Mouse (Mus musculus): ENCODE measurements around the gene Fnbp4. TPM values are rescaled to one million over a fixed set of nuclear protein-coding genes. Genes with fewer than 3 reads are reported as not detected.

The Fnbp4 gene
- total and polyA plus RNA-seq, 3 experiments, result 33.6 to 74.0 (median 48.8) TPM

DNA sequence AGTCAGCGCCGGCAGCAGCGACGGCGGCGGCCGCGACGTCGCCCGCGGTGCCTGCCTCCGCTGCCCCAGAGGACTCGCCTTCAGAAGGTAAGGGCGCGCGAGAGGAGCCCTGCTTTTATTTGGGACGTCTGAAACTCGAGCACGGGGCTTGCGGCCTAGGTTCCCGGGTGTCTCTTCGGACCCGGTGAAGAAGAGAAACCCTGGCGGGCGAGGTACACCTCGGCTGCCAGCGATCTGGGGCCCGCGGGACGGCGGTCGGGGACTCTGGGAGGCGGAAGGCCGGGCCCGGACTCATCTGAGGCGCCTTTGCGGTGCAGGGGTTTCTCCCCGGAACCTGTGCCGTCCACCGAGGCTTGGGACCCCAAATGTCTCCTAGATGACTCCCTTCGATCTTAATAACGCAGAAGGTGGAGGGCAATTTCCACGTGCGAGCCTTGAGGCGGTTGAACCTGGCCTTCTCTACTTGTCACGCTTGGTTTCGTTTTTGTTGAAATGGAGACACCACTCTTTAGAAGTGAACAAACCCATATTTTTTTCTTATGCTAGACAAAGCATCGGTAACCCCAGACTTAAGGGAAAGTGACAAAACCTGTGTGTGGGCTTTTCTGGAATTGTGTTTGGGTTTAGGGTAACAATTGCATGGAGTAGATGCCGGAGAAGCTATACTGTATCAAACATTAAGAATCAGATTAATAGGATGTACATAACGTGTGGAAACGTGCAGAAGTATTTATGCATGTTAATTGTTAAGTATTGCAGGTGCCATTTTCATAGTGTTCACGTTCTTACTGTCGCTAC is 769 bp downstream of the Fnbp4 start:
- Histone ChIP-seq H3K9ac (ENCODE audit: insufficient read depth, low read depth) (peak overlapping the region; percentile 74), H3K79me2 (replicated peaks; ENCODE audit: control insufficient read depth, extremely low read depth, insufficient read depth, poor library complexity, severe bottlenecking) (peaks cover 54% of the 10 kb centered on the region), H3K27me3 (replicated peaks) (no peaks in the 10 kb centered on the region), H3K4me2 (ENCODE audit: insufficient read depth, low read depth, poor library complexity, severe bottlenecking) (peak overlapping the region; percentile 84; the same call in 1 of the 2 replicates), H3K27ac (ENCODE audit: insufficient read depth, low read depth) (peak overlapping the region; percentile 61), H3K36me3 (replicated peaks in 1 of 2; ENCODE audit: control insufficient read depth in 1 of 2, insufficient read depth in 1 of 2, low read length in 1 of 2) (peaks cover 16 to 30% of the 10 kb centered on the region in 2 experiments), H3K4me3 (replicated peaks in 1 of 3; ENCODE audit: low read depth in 2 of 3, low read length in 2 of 3, poor library complexity in 1 of 3) (peak overlapping the region; percentile 69 to 92 (median 74)), H3K9me3 (replicated peaks; ENCODE audit: low read length) (no peaks in the 10 kb centered on the region), H3K4me1 (ENCODE audit: control insufficient read depth in 1 of 2, insufficient read depth in 2 of 2) (peaks cover 10 to 30% of the 10 kb centered on the region in 2 experiments)
- in situ Hi-C loops (cut with MboI; ENCODE audit: low pct_ligation_motif_present, low pct_unique_long_range_greater_than_20kb, low sequenced_read_pairs), result no loop called here
- peak; percentile 47 for DNase-seq (ENCODE audit: extremely low read depth)
- dilution Hi-C loops (cut with MboI; ENCODE audit: extremely low pct_ligation_motif_present, extremely low pct_unique_long_range_greater_than_20kb, low sequenced_read_pairs), result no loop called here
- peak; percentile 91 for TF ChIP-seq CHD1 (IDR thresholded peaks at IDR 0.05; ENCODE audit: low read depth, low read length)
- TF ChIP-seq MYC (IDR thresholded peaks at IDR 0.05; ENCODE audit: low read depth, low read length), result peak; percentile 80
- TF ChIP-seq MXI1 (IDR thresholded peaks at IDR 0.05; ENCODE audit: low read depth, low read length), result peak; percentile 91
- TF ChIP-seq UBTF (IDR thresholded peaks at IDR 0.05; ENCODE audit: low read depth, low read length), result peak; percentile 98
- TF ChIP-seq JUND (conservative IDR thresholded peaks at IDR 0.05; ENCODE audit: low read depth, low read length), result no peak
- peak; percentile 53 for TF ChIP-seq BHLHE40 (IDR thresholded peaks at IDR 0.05; ENCODE audit: low read depth, low read length)
- peak; percentile 69; the same call in 1 of the 2 replicates for TF ChIP-seq MAX (IDR thresholded peaks at IDR 0.05; ENCODE audit: low read length)
- TF ChIP-seq RCOR1 (conservative IDR thresholded peaks at IDR 0.05; ENCODE audit: low read depth, low read length), result no peak
- TF ChIP-seq MEF2A (IDR thresholded peaks at IDR 0.05; ENCODE audit: borderline replicate concordance, low read depth, low read length), result 0 out of 2 replicates have a peak, but pooled peaks have one; percentile 17

DNA sequence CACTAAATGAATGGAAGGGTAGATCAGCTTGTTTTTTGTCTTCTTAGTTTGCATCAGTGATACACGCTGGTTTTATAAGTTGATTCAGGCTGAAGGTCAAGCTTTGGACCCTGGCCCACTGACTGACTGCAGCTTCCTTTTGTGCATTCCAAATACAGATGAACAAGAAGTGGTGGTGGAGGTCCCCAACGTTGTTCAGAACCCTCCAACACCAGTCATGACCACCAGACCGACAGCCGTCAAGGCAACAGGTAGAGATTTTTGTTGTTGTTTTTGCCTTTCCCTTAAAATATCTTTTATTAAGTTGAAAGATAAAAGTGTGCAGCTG is 1.3 kb downstream of the Fnbp4 start:
- in situ Hi-C loops (cut with MboI; ENCODE audit: low pct_ligation_motif_present, low pct_unique_long_range_greater_than_20kb, low sequenced_read_pairs) (no loop called here), dilution Hi-C loops (cut with MboI; ENCODE audit: extremely low pct_ligation_motif_present, extremely low pct_unique_long_range_greater_than_20kb, low sequenced_read_pairs) (no loop called here)
- peak overlapping the region; percentile 84 for H3K4me2 ChIP-seq (ENCODE audit: insufficient read depth, low read depth, poor library complexity, severe bottlenecking)
- H3K4me1 ChIP-seq (ENCODE audit: control insufficient read depth in 1 of 2, insufficient read depth in 2 of 2), result peaks cover 10 to 30% of the 10 kb centered on the region in 2 experiments
- DNase-seq (ENCODE audit: extremely low read depth), result no peak
- H3K4me3 ChIP-seq (replicated peaks in 1 of 3; ENCODE audit: low read depth in 2 of 3, low read length in 2 of 3, poor library complexity in 1 of 3), result peak overlapping the region; percentile 69 to 92 (median 74)
- no peak for TF ChIP-seq CHD2 (IDR thresholded peaks at IDR 0.05; ENCODE audit: low read length)
- no peak for TF ChIP-seq GABPA (IDR thresholded peaks at IDR 0.05; ENCODE audit: insufficient replicate concordance, low read depth, low read length)
- no peak for TF ChIP-seq IRF4 (IDR thresholded peaks at IDR 0.05; ENCODE audit: low read depth, low read length)
- TF ChIP-seq HCFC1 (IDR thresholded peaks at IDR 0.05; ENCODE audit: low read depth, low read length), result no peak
- TF ChIP-seq MAX (IDR thresholded peaks at IDR 0.05; ENCODE audit: low read length), result no peak
- TF ChIP-seq KAT2A (IDR thresholded peaks at IDR 0.05; ENCODE audit: insufficient replicate concordance, low read length), result no peak
- TF ChIP-seq BHLHE40 (IDR thresholded peaks at IDR 0.05; ENCODE audit: low read depth, low read length), result no peak
- TF ChIP-seq MAZ (IDR thresholded peaks at IDR 0.05; ENCODE audit: low read depth, low read length), result no peak
- TF ChIP-seq PAX5 (IDR thresholded peaks at IDR 0.05; ENCODE audit: low read length), result no peak
- no peak for TF ChIP-seq ZNF384 (IDR thresholded peaks at IDR 0.05; ENCODE audit: low read depth, low read length)
- TF ChIP-seq SMC3 (IDR thresholded peaks at IDR 0.05; ENCODE audit: low read depth, low read length), result no peak
- no peak for TF ChIP-seq ZKSCAN1 (IDR thresholded peaks at IDR 0.05; ENCODE audit: borderline replicate concordance, low read depth, low read length)
- no peak for TF ChIP-seq SIN3A (IDR thresholded peaks at IDR 0.05; ENCODE audit: low read length)
- TF ChIP-seq NELFE (IDR thresholded peaks at IDR 0.05; ENCODE audit: low read depth, low read length), result no peak
- TF ChIP-seq TCF12 (IDR thresholded peaks at IDR 0.05; ENCODE audit: low read depth, low read length), result no peak
- TF ChIP-seq POLR2AphosphoS2 (IDR thresholded peaks at IDR 0.05; ENCODE audit: low read depth, low read length), result no peak
- peaks cover 22 to 35% of the 10 kb centered on the region in 2 experiments for H3K36me3 ChIP-seq (replicated peaks in 1 of 2; ENCODE audit: control insufficient read depth in 1 of 2, insufficient read depth in 1 of 2, low read length in 1 of 2)
- no peaks in the 10 kb centered on the region for H3K9me3 ChIP-seq (replicated peaks; ENCODE audit: low read length)
- H3K9ac ChIP-seq (ENCODE audit: insufficient read depth, low read depth), result peak overlapping the region; percentile 74
- H3K79me2 ChIP-seq (replicated peaks; ENCODE audit: control insufficient read depth, extremely low read depth, insufficient read depth, poor library complexity, severe bottlenecking), result peaks cover 59% of the 10 kb centered on the region
- no peak overlapping the region for H3K27ac ChIP-seq (ENCODE audit: insufficient read depth, low read depth)
- no peaks in the 10 kb centered on the region for H3K27me3 ChIP-seq (replicated peaks)
